Mouse (Mus musculus) stomach, embryonic 14.5 days (tissue): ENCODE results near the gene Bcl11b. TPM values are rescaled to one million over a fixed set of nuclear protein-coding genes. Genes with fewer than 3 reads are reported as not detected.

Experiments
- ATAC-seq: fragments of 200-750 bp; cut with Nextera tagmentation; 2 replicates; pipeline ENCODE4 v1.8.0; 2017; ENCODE audit warnings: low read depth, moderate TSS enrichment; ENCODE audit not compliant: insufficient number of reproducible peaks, insufficient read depth, low FRiP score
- H3K27ac ChIP-seq: fragments of 300-500 bp; sonication (generic); 2 replicates; pipeline ENCODE4 v1.5.1; 2014; ENCODE audit warnings: mild to moderate bottlenecking, low read length, moderate library complexity, mixed read lengths
- H3K27me3 ChIP-seq: fragments of 300-500 bp; sonication (generic); 2 replicates; pipeline ENCODE4 v1.6.1; 2014; ENCODE audit warnings: low read length, control low read depth, mixed read lengths; ENCODE audit not compliant: control insufficient read depth, insufficient read depth
- H3K36me3 ChIP-seq: fragments of 300-500 bp; sonication (generic); 2 replicates; pipeline ENCODE4 v1.6.1; 2014; ENCODE audit warnings: mild to moderate bottlenecking, control low read depth, low read length, moderate library complexity, mixed read lengths; ENCODE audit not compliant: control insufficient read depth, insufficient read depth
- H3K4me1 ChIP-seq: fragments of 300-500 bp; sonication (generic); 2 replicates; pipeline ENCODE4 v1.6.1; 2014; ENCODE audit warnings: low read length, control low read depth, mixed read lengths; ENCODE audit not compliant: control insufficient read depth, insufficient read depth
- H3K4me2 ChIP-seq: fragments of 300-500 bp; sonication (generic); replicated peaks from 2 replicates; pipeline ENCODE4 v1.6.1; 2014; ENCODE audit warnings: low read depth, low read length, control low read depth
- H3K4me3 ChIP-seq: fragments of 300-500 bp; sonication (generic); 2 replicates; pipeline ENCODE4 v1.5.1; 2014; ENCODE audit warnings: low read depth, low read length, control low read depth
- H3K9ac ChIP-seq: fragments of 300-500 bp; sonication (generic); replicated peaks from 2 replicates; pipeline ENCODE4 v1.6.1; 2014; ENCODE audit warnings: low read depth, mild to moderate bottlenecking, control low read depth, low read length, moderate library complexity, mixed read lengths
- H3K9me3 ChIP-seq: fragments of 300-500 bp; sonication (generic); 2 replicates; pipeline ENCODE4 v1.6.1; 2016; ENCODE audit warnings: low read depth, low read length, control low read depth; ENCODE audit not compliant: control insufficient read depth
- WGBS: fragments of 180-500 bp; shearing (Covaris S2); extraction: QIAGEN DNeasy Blood & Tissue Kit; methylation state at CpG from one replicate; pipeline ENCODE4 v1.1.7; 2014; 5-methylcytosine and 5-hydroxymethylcytosine counted together
- polyA plus RNA-seq: library from polyadenylated mRNA; unstranded; fragments of >200 nt; fragmentation: Nextera tagmentation; extraction: Ambion mirVana; gene quantifications from 2 replicates; pipeline ENCODE4 v1.2.1, GENCODE M21; 2014

The Bcl11b gene
- polyA plus RNA-seq, 1 experiment from 2014 or later = 6.0 TPM

- Histone ChIP-seq H3K27ac (no peak overlapping the region), H3K36me3 (no peaks in the 10 kb centered on the region), H3K4me1 (peaks cover 5% of the 10 kb centered on the region; the same call in 1 of the 2 replicates), H3K9ac (no peak overlapping the region), H3K27me3 (no peaks in the 10 kb centered on the region), H3K4me3 (no peak overlapping the region), H3K9me3 (no peaks in the 10 kb centered on the region), H3K4me2 (no peak overlapping the region)
- ATAC-seq = no peak
- WGBS = 46% methylated on average over 4 of the region's 4 CpGs
Observed at GRCm38 (mm10) chr12:107994421-107994820, 9.0 kb downstream of the Bcl11b start.

- Histone ChIP-seq H3K27me3 (no peaks in the 10 kb centered on the region), H3K36me3 (no peaks in the 10 kb centered on the region), H3K9ac (no peak overlapping the region), H3K4me2 (no peak overlapping the region), H3K4me1 (peaks cover 5% of the 10 kb centered on the region; the same call in 1 of the 2 replicates), H3K27ac (no peak overlapping the region), H3K4me3 (no peak overlapping the region), H3K9me3 (no peaks in the 10 kb centered on the region)
- WGBS = 82% methylated on average over 4 of the region's 4 CpGs
- ATAC-seq = no peak
Observed at GRCm38 (mm10) chr12:107993029-107993428, 10.4 kb downstream of the Bcl11b start.

GRCm38 (mm10) chr12:107991191-107991590, 12.2 kb downstream of the Bcl11b start:
- H3K36me3 ChIP-seq = no peaks in the 10 kb centered on the region
- H3K4me2 ChIP-seq = no peak overlapping the region
- H3K27ac ChIP-seq = no peak overlapping the region
- peaks cover 5% of the 10 kb centered on the region; the same call in 1 of the 2 replicates for H3K4me1 ChIP-seq
- no peak for ATAC-seq
- H3K4me3 ChIP-seq = no peak overlapping the region
- no peaks in the 10 kb centered on the region for H3K9me3 ChIP-seq
- H3K27me3 ChIP-seq = no peaks in the 10 kb centered on the region
- 74% methylated on average over 11 of the region's 11 CpGs for WGBS
- H3K9ac ChIP-seq = no peak overlapping the region

GRCm38 (mm10) chr12:107983211-107983610, 20.2 kb downstream of the Bcl11b start:
- H3K27me3 ChIP-seq = no peaks in the 10 kb centered on the region
- no peak overlapping the region for H3K9ac ChIP-seq
- H3K27ac ChIP-seq = no peak overlapping the region
- H3K9me3 ChIP-seq = no peaks in the 10 kb centered on the region
- no peak overlapping the region for H3K4me2 ChIP-seq
- H3K4me1 ChIP-seq = peaks cover 21% of the 10 kb centered on the region; the same call in 1 of the 2 replicates
- H3K4me3 ChIP-seq = no peak overlapping the region
- no peak for ATAC-seq
- H3K36me3 ChIP-seq = no peaks in the 10 kb centered on the region
- WGBS = 75% methylated on average over 8 of the region's 8 CpGs

GRCm38 (mm10) chr12:107982306-107982705, 21.1 kb downstream of the Bcl11b start:
- Histone ChIP-seq H3K9ac (no peak overlapping the region), H3K9me3 (no peaks in the 10 kb centered on the region), H3K36me3 (no peaks in the 10 kb centered on the region), H3K4me1 (peaks cover 30% of the 10 kb centered on the region; the same call in 1 of the 2 replicates), H3K27ac (no peak overlapping the region), H3K27me3 (no peaks in the 10 kb centered on the region), H3K4me2 (no peak overlapping the region), H3K4me3 (no peak overlapping the region)
- WGBS = 75% methylated on average over 9 of the region's 9 CpGs
- no peak for ATAC-seq

GRCm38 (mm10) chr12:107981231-107981630, 22.2 kb downstream of the Bcl11b start:
- peak overlapping the region; percentile 91; the same call in 1 of the 2 replicates for H3K4me2 ChIP-seq
- no peak overlapping the region for H3K4me3 ChIP-seq
- no peak overlapping the region for H3K9ac ChIP-seq
- H3K4me1 ChIP-seq = peaks cover 37% of the 10 kb centered on the region; the same call in 1 of the 2 replicates
- H3K36me3 ChIP-seq = no peaks in the 10 kb centered on the region
- H3K27ac ChIP-seq = no peak overlapping the region
- 52% methylated on average over 6 of the region's 6 CpGs for WGBS
- H3K27me3 ChIP-seq = no peaks in the 10 kb centered on the region
- no peak for ATAC-seq
- no peaks in the 10 kb centered on the region for H3K9me3 ChIP-seq

GRCm38 (mm10) chr12:107980261-107980961, 23.0 kb downstream of the Bcl11b start:
- H3K27me3 ChIP-seq = no peaks in the 10 kb centered on the region
- peak overlapping the region; percentile 52; the same call in 1 of the 2 replicates for H3K27ac ChIP-seq
- H3K9ac ChIP-seq = peak overlapping the region; percentile 50
- peaks cover 37% of the 10 kb centered on the region; the same call in 1 of the 2 replicates for H3K4me1 ChIP-seq
- no peaks in the 10 kb centered on the region for H3K9me3 ChIP-seq
- peak overlapping the region; percentile 40 for H3K4me3 ChIP-seq
- ATAC-seq = peak; percentile 46; the same call in 1 of the 2 replicates
- peak overlapping the region; percentile 91 for H3K4me2 ChIP-seq
- WGBS = 2% methylated on average over 49 of the region's 51 CpGs
- H3K36me3 ChIP-seq = no peaks in the 10 kb centered on the region

GRCm38 (mm10) chr12:107979710-107980260, 23.6 kb downstream of the Bcl11b start:
- WGBS = 7% methylated on average over 28 of the region's 28 CpGs
- peaks cover 37% of the 10 kb centered on the region; the same call in 1 of the 2 replicates for H3K4me1 ChIP-seq

More at GRCm38 (mm10) chr12:107979710-107980260, 23.6 kb downstream of the Bcl11b start:
- Histone ChIP-seq H3K27ac (peak overlapping the region; percentile 58; the same call in 1 of the 2 replicates), H3K4me3 (peak overlapping the region; percentile 40), H3K4me2 (peak overlapping the region; percentile 91), H3K9ac (peak overlapping the region; percentile 50), H3K9me3 (no peaks in the 10 kb centered on the region), H3K27me3 (no peaks in the 10 kb centered on the region), H3K36me3 (no peaks in the 10 kb centered on the region)
- peak; percentile 50; the same call in 1 of the 2 replicates for ATAC-seq
